Mouse (Mus musculus) lung, postnatal 0 days (tissue): ENCODE measurements around the gene Zhx3. TPM values are rescaled to one million over a fixed set of nuclear protein-coding genes. Genes with fewer than 3 reads are reported as not detected.
A peak's percentile ranks its signal among the peaks of the same experiment; 100 is the strongest.

Experiments used
- ATAC-seq: fragments of 200-750 bp; cut with Nextera tagmentation; 2 replicates; pipeline ENCODE4 v1.8.0; 2017; ENCODE audit warnings: moderate library complexity
- DNase-seq: peaks from one replicate; pipeline ENCODE4 v3.0.0-alpha.2; 2016; ENCODE audit warnings: low spot score
- H3K27ac ChIP-seq: fragments of 300-500 bp; sonication (generic); 2 replicates; pipeline ENCODE4 v1.5.1; 2014; ENCODE audit warnings: antibody characterized with exemption, mild to moderate bottlenecking, low read length, mixed read lengths
- H3K27me3 ChIP-seq: fragments of 300-500 bp; sonication (generic); replicated peaks from 2 replicates; pipeline ENCODE4 v1.6.1; 2014; ENCODE audit warnings: low read length, mixed read lengths; ENCODE audit not compliant: insufficient read depth
- H3K36me3 ChIP-seq: fragments of 300-500 bp; sonication (generic); 2 replicates; pipeline ENCODE4 v1.6.1; 2014; ENCODE audit warnings: low read length, mixed read lengths; ENCODE audit not compliant: insufficient read depth
- H3K4me1 ChIP-seq: fragments of 300-500 bp; sonication (generic); 2 replicates; pipeline ENCODE4 v1.6.1; 2014; ENCODE audit warnings: antibody characterized with exemption, low read depth, low read length, mixed read lengths; ENCODE audit not compliant: insufficient read depth
- H3K4me2 ChIP-seq: fragments of 300-500 bp; sonication (generic); replicated peaks from 2 replicates; pipeline ENCODE4 v1.6.1; 2014; ENCODE audit warnings: low read depth, mild to moderate bottlenecking, low read length, moderate library complexity, mixed read lengths
- H3K4me3 ChIP-seq: fragments of 300-500 bp; sonication (generic); 2 replicates; pipeline ENCODE4 v1.5.1; 2014; ENCODE audit warnings: low read depth, low read length
- H3K9ac ChIP-seq: fragments of 300-500 bp; sonication (generic); replicated peaks from 2 replicates; pipeline ENCODE4 v1.6.1; 2014; ENCODE audit warnings: low read depth, mild to moderate bottlenecking
- H3K9me3 ChIP-seq: fragments of 300-500 bp; sonication (generic); 2 replicates; pipeline ENCODE4 v1.6.1; 2016; ENCODE audit warnings: low read length, mixed read lengths
- CTCF ChIP-seq: IDR thresholded peaks from 2 replicates; pipeline ENCODE4 v1.5.1; 2016; ENCODE audit warnings: antibody characterized with exemption, mild to moderate bottlenecking
- EP300 ChIP-seq: IDR thresholded peaks from 2 replicates; pipeline ENCODE4 v1.6.1; 2016; ENCODE audit warnings: antibody characterized with exemption, mild to moderate bottlenecking, control low read depth
- WGBS: fragments of 180-500 bp; shearing (Covaris S2); extraction: QIAGEN DNeasy Blood & Tissue Kit; methylation state at CpG from one replicate; pipeline ENCODE4 v1.1.7; 2014; 5-methylcytosine and 5-hydroxymethylcytosine counted together
- polyA plus RNA-seq: library from polyadenylated mRNA; unstranded; fragments of >200 nt; fragmentation: Nextera tagmentation; extraction: Ambion mirVana; gene quantifications from 2 replicates; pipeline ENCODE4 v1.2.1, GENCODE M21; 2015

The Zhx3 gene
- polyA plus RNA-seq, 1 experiment from 2014 or later, result 10.9 TPM

DNA sequence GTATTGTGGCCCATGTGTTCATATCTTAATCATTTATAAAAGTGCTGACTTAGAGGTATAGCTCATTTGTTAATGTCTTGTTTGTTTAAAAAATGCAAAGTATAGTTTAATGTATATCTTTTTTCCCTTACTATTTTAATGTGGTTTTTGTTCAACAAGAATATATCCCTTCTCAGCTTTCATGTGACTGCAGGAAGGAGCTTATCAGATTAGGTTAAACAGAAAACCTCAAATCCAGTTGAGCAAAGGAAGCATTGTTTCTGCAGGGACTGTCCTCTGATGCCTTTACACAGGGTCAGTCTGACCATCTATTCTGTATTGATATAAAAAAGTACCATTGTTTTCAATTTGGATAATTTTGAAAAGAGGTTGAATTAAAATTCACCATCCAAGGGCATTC is 170.0 kb downstream of the Zhx3 start:
- Histone ChIP-seq H3K4me3 (no peak overlapping the region), H3K27me3 (no peaks in the 10 kb centered on the region), H3K9ac (no peak overlapping the region), H3K4me2 (no peak overlapping the region), H3K4me1 (no peaks in the 10 kb centered on the region), H3K36me3 (peaks cover 18% of the 10 kb centered on the region), H3K27ac (no peak overlapping the region), H3K9me3 (no peaks in the 10 kb centered on the region)
- no peak for ATAC-seq
- TF ChIP-seq CTCF (no peak), EP300 (no peak)
- no peak for DNase-seq

DNA sequence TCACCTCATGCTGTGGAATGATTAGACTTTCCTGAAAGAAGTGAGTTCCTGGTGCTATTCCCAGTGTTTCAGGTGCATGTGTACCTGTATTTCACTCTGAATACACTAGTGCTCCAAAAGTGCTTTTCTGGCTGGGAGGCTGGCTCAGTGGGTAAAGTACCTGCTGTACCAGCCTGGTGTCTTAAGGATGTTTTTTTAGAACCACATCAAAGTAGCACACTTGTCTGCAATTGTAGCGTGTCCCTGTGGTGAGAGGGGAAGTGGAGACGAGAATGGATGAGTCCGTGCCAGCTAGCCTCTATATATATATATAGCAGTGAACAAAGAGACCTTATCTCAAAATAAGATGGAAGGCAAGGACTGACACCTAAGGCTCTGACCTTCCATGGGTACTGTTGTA is 171.2 kb downstream of the Zhx3 start:
- ATAC-seq (no peak), DNase-seq (no peak)
- Histone ChIP-seq H3K4me2 (no peak overlapping the region), H3K36me3 (peaks cover 18% of the 10 kb centered on the region), H3K9me3 (no peaks in the 10 kb centered on the region), H3K27ac (no peak overlapping the region), H3K27me3 (no peaks in the 10 kb centered on the region), H3K4me1 (no peaks in the 10 kb centered on the region), H3K4me3 (no peak overlapping the region), H3K9ac (no peak overlapping the region)
- 28% methylated on average over 3 of the region's 3 CpGs for WGBS
- no peak for TF ChIP-seq EP300
- TF ChIP-seq CTCF, result no peak

DNA sequence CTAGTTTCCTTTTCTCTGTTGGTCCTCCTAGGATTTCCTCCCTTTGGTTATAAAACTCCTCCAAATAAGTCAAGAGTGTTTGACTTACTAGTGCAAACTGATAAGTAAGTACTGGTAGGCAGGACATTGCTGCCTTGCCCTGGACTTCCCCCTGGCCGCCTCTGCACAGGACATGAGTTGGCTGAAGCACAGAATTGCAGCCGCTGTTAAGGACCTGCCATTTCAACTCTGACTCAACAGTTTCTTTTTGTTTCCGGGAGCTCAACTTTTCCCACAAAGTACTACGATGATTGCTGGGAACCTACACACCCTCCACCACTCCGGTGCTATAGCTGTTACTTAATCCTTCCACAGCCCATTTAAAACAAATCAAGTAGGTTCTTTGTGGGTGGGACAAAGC is 172.5 kb downstream of the Zhx3 start:
- Histone ChIP-seq H3K4me1 (no peaks in the 10 kb centered on the region), H3K4me3 (no peak overlapping the region), H3K9ac (no peak overlapping the region), H3K9me3 (no peaks in the 10 kb centered on the region), H3K4me2 (no peak overlapping the region), H3K27me3 (no peaks in the 10 kb centered on the region), H3K27ac (no peak overlapping the region), H3K36me3 (peaks cover 18% of the 10 kb centered on the region)
- DNase-seq (peak; percentile 91), ATAC-seq (peak; percentile 99)
- WGBS, result 20% methylated on average over 5 of the region's 5 CpGs
- TF ChIP-seq CTCF (peak; percentile 1; the same call in 1 of the 2 replicates), EP300 (peak; percentile 59; the same call in 1 of the 2 replicates)

Other genes with a start within 250 kb of the Zhx3 start
- gene Top1, start 227.1 kb downstream of the Zhx3 start, polyA plus RNA-seq, result 38.7 and 51.5 TPM in 2 replicates
- 34.8 and 36.4 TPM in 2 replicates for gene Plcg1, start 141.7 kb downstream of the Zhx3 start, polyA plus RNA-seq
- 3.2 and 4.5 TPM in 2 replicates for gene Lpin3, start 7.7 kb upstream of the Zhx3 start, polyA plus RNA-seq
- 0.36 and 0.52 TPM in 2 replicates for gene Emilin3, start 39.3 kb upstream of the Zhx3 start, polyA plus RNA-seq
- 21.8 and 22.2 TPM in 2 replicates for gene Chd6, start 236.1 kb upstream of the Zhx3 start, polyA plus RNA-seq